Mouse (Mus musculus): ENCODE data around the gene Gm43738. TPM values are rescaled to one million over a fixed set of nuclear protein-coding genes. Genes with fewer than 3 reads are reported as not detected.
A peak's percentile ranks its signal among the peaks of the same experiment; 100 is the strongest.

Gene Gm43738
- 0.14 TPM in 1 of 2 replicates, not detected in the other for polyA plus RNA-seq (2014; fragmentation: Nextera tagmentation; extraction: Ambion mirVana)

- Histone ChIP-seq H3K4me1 (replicated peaks; ENCODE audit: control insufficient read depth, insufficient read depth, low read length) (peaks cover 18% of the 10 kb centered on the region), H3K27ac (ENCODE audit: low read depth, low read length) (peak within 1 kb of the TSS; percentile 78), H3K27me3 (replicated peaks; ENCODE audit: control insufficient read depth, insufficient read depth, low read length) (no peaks in the 10 kb centered on the region), H3K4me3 (ENCODE audit: low read depth, low read length) (peak within 1 kb of the TSS; percentile 72), H3K9ac (ENCODE audit: low read depth, low read length) (peak within 1 kb of the TSS; percentile 80), H3K36me3 (ENCODE audit: control insufficient read depth, insufficient read depth, low read length) (peaks cover 26% of the 10 kb centered on the region; the same call in 1 of the 2 replicates), H3K9me3 (ENCODE audit: control insufficient read depth, low read length) (no peaks in the 10 kb centered on the region), H3K4me2 (peak within 1 kb of the TSS; percentile 94)
- ATAC-seq (replicated peaks; ENCODE audit: low FRiP score): no peak
- no peak for DNase-seq (ENCODE audit: low spot score)
- 47% methylated on average over 7 of the region's 7 CpGs for WGBS
Observed at GRCm38 (mm10) chr3:89100811-89101210, at the start of gene Gm43738. TSS of gene Gm43738 (minus strand) at chr3:89101099.

- Histone ChIP-seq H3K27me3 (replicated peaks; ENCODE audit: control insufficient read depth, insufficient read depth, low read length) (peaks cover 26% of the 10 kb centered on the region), H3K36me3 (ENCODE audit: control insufficient read depth, insufficient read depth, low read length) (peaks cover 12% of the 10 kb centered on the region; the same call in 1 of the 2 replicates), H3K4me1 (replicated peaks; ENCODE audit: control insufficient read depth, insufficient read depth, low read length) (peaks cover 23% of the 10 kb centered on the region; the same call in 1 of the 2 replicates), H3K9me3 (ENCODE audit: control insufficient read depth, low read length) (no peaks in the 10 kb centered on the region), H3K4me3 (ENCODE audit: low read depth, low read length) (peak overlapping the region; percentile 32; the same call in 1 of the 2 replicates), H3K27ac (ENCODE audit: low read depth, low read length) (no peak overlapping the region), H3K9ac (ENCODE audit: low read depth, low read length) (0 out of 2 replicates have a peak overlapping the region, but pooled peaks have one; percentile 11), H3K4me2 (peak overlapping the region; percentile 11; the same call in 1 of the 2 replicates)
- 68% methylated on average over 14 of the region's 14 CpGs for WGBS
- no peak for ATAC-seq (replicated peaks; ENCODE audit: low FRiP score)
- DNase-seq (ENCODE audit: low spot score): no peak
Observed at GRCm38 (mm10) chr3:89148567-89148966, 47.7 kb upstream of the Gm43738 start.

GRCm38 (mm10) chr3:89147979-89148311, 47.0 kb upstream of the Gm43738 start:
- H3K9ac ChIP-seq (ENCODE audit: low read depth, low read length): peak overlapping the region; percentile 61
- H3K27me3 ChIP-seq (replicated peaks; ENCODE audit: control insufficient read depth, insufficient read depth, low read length): peaks cover 26% of the 10 kb centered on the region
- H3K9me3 ChIP-seq (ENCODE audit: control insufficient read depth, low read length): no peaks in the 10 kb centered on the region
- peak; percentile 49 for ATAC-seq (replicated peaks; ENCODE audit: low FRiP score)
- H3K36me3 ChIP-seq (ENCODE audit: control insufficient read depth, insufficient read depth, low read length): peaks cover 15% of the 10 kb centered on the region
- peak overlapping the region; percentile 32 for H3K4me3 ChIP-seq (ENCODE audit: low read depth, low read length)
- no peak for DNase-seq (ENCODE audit: low spot score)
- peak overlapping the region; percentile 73 for H3K27ac ChIP-seq (ENCODE audit: low read depth, low read length)
- 9% methylated on average over 15 of the region's 15 CpGs for WGBS
- H3K4me1 ChIP-seq (replicated peaks; ENCODE audit: control insufficient read depth, insufficient read depth, low read length): peaks cover 23% of the 10 kb centered on the region; the same call in 1 of the 2 replicates
- peak overlapping the region; percentile 72 for H3K4me2 ChIP-seq

- H3K27me3 ChIP-seq (replicated peaks; ENCODE audit: control insufficient read depth, insufficient read depth, low read length): peaks cover 26% of the 10 kb centered on the region
- H3K36me3 ChIP-seq (ENCODE audit: control insufficient read depth, insufficient read depth, low read length): peaks cover 18% of the 10 kb centered on the region
- peak overlapping the region; percentile 73 for H3K27ac ChIP-seq (ENCODE audit: low read depth, low read length)
- H3K9ac ChIP-seq (ENCODE audit: low read depth, low read length): peak overlapping the region; percentile 61
- ATAC-seq (replicated peaks; ENCODE audit: low FRiP score) (peak; percentile 89), DNase-seq (ENCODE audit: low spot score) (peak; percentile 82)
- 22% methylated on average over 26 of the region's 26 CpGs for WGBS
- peak overlapping the region; percentile 32 for H3K4me3 ChIP-seq (ENCODE audit: low read depth, low read length)
- H3K4me2 ChIP-seq: peak overlapping the region; percentile 72
- no peaks in the 10 kb centered on the region for H3K9me3 ChIP-seq (ENCODE audit: control insufficient read depth, low read length)
- peaks cover 22% of the 10 kb centered on the region; the same call in 1 of the 2 replicates for H3K4me1 ChIP-seq (replicated peaks; ENCODE audit: control insufficient read depth, insufficient read depth, low read length)
Observed at GRCm38 (mm10) chr3:89147101-89147978, 46.4 kb upstream of the Gm43738 start.

- 72% methylated on average over 8 of the region's 8 CpGs for WGBS
- peaks cover 21% of the 10 kb centered on the region for H3K27me3 ChIP-seq (replicated peaks; ENCODE audit: control insufficient read depth, insufficient read depth, low read length)
- H3K27ac ChIP-seq (ENCODE audit: low read depth, low read length): no peak overlapping the region
- no peak for ATAC-seq (replicated peaks; ENCODE audit: low FRiP score)
- H3K4me1 ChIP-seq (replicated peaks; ENCODE audit: control insufficient read depth, insufficient read depth, low read length): peaks cover 17% of the 10 kb centered on the region; the same call in 1 of the 2 replicates
- H3K4me3 ChIP-seq (ENCODE audit: low read depth, low read length): no peak overlapping the region
- peaks cover 23% of the 10 kb centered on the region for H3K36me3 ChIP-seq (ENCODE audit: control insufficient read depth, insufficient read depth, low read length)
- H3K9me3 ChIP-seq (ENCODE audit: control insufficient read depth, low read length): no peaks in the 10 kb centered on the region
- no peak overlapping the region for H3K9ac ChIP-seq (ENCODE audit: low read depth, low read length)
- no peak overlapping the region for H3K4me2 ChIP-seq
- DNase-seq (ENCODE audit: low spot score): no peak
Observed at GRCm38 (mm10) chr3:89145566-89145965, 44.7 kb upstream of the Gm43738 start.

GRCm38 (mm10) chr3:89144821-89145220, 43.9 kb upstream of the Gm43738 start:
- Histone ChIP-seq H3K4me1 (replicated peaks; ENCODE audit: control insufficient read depth, insufficient read depth, low read length) (peaks cover 17% of the 10 kb centered on the region; the same call in 1 of the 2 replicates), H3K9ac (ENCODE audit: low read depth, low read length) (no peak overlapping the region), H3K27ac (ENCODE audit: low read depth, low read length) (no peak overlapping the region), H3K4me3 (ENCODE audit: low read depth, low read length) (no peak overlapping the region), H3K4me2 (no peak overlapping the region), H3K36me3 (ENCODE audit: control insufficient read depth, insufficient read depth, low read length) (peaks cover 23% of the 10 kb centered on the region), H3K9me3 (ENCODE audit: control insufficient read depth, low read length) (no peaks in the 10 kb centered on the region), H3K27me3 (replicated peaks; ENCODE audit: control insufficient read depth, insufficient read depth, low read length) (peaks cover 15% of the 10 kb centered on the region)
- no peak for DNase-seq (ENCODE audit: low spot score)
- no peak for ATAC-seq (replicated peaks; ENCODE audit: low FRiP score)
- 81% methylated on average over 10 of the region's 10 CpGs for WGBS

- WGBS: 24% methylated on average over 9 of the region's 9 CpGs
- peak; percentile 52 for ATAC-seq (replicated peaks; ENCODE audit: low FRiP score)
- H3K27ac ChIP-seq (ENCODE audit: low read depth, low read length): peak overlapping the region; percentile 98
- H3K27me3 ChIP-seq (replicated peaks; ENCODE audit: control insufficient read depth, insufficient read depth, low read length): no peaks in the 10 kb centered on the region
- peak; percentile 61 for DNase-seq (ENCODE audit: low spot score)
- H3K9me3 ChIP-seq (ENCODE audit: control insufficient read depth, low read length): no peaks in the 10 kb centered on the region
- H3K36me3 ChIP-seq (ENCODE audit: control insufficient read depth, insufficient read depth, low read length): peaks cover 3% of the 10 kb centered on the region; the same call in 1 of the 2 replicates
- H3K4me1 ChIP-seq (replicated peaks; ENCODE audit: control insufficient read depth, insufficient read depth, low read length): peaks cover 37% of the 10 kb centered on the region
- H3K4me2 ChIP-seq: peak overlapping the region; percentile 71
- peak overlapping the region; percentile 64 for H3K4me3 ChIP-seq (ENCODE audit: low read depth, low read length)
- peak overlapping the region; percentile 84 for H3K9ac ChIP-seq (ENCODE audit: low read depth, low read length)
Observed at GRCm38 (mm10) chr3:89136365-89136764, 35.5 kb upstream of the Gm43738 start.

- Histone ChIP-seq H3K9ac (ENCODE audit: low read depth, low read length) (peak within 1 kb of the TSS; percentile 84), H3K27me3 (replicated peaks; ENCODE audit: control insufficient read depth, insufficient read depth, low read length) (no peaks in the 10 kb centered on the region), H3K9me3 (ENCODE audit: control insufficient read depth, low read length) (no peaks in the 10 kb centered on the region), H3K27ac (ENCODE audit: low read depth, low read length) (peak within 1 kb of the TSS; percentile 98), H3K4me1 (replicated peaks; ENCODE audit: control insufficient read depth, insufficient read depth, low read length) (peaks cover 37% of the 10 kb centered on the region), H3K36me3 (ENCODE audit: control insufficient read depth, insufficient read depth, low read length) (peaks cover 3% of the 10 kb centered on the region; the same call in 1 of the 2 replicates), H3K4me3 (ENCODE audit: low read depth, low read length) (peak within 1 kb of the TSS; percentile 64), H3K4me2 (peak within 1 kb of the TSS; percentile 71)
- WGBS: 35% methylated on average over 3 of the region's 3 CpGs
- no peak for DNase-seq (ENCODE audit: low spot score)
- ATAC-seq (replicated peaks; ENCODE audit: low FRiP score): peak; percentile 74
Observed at GRCm38 (mm10) chr3:89135958-89136357, 35.1 kb upstream of the Gm43738 start, which contains the start of gene Pklr. TSS of gene Pklr (plus strand) at chr3:89136142.
